ENCODE assay signal across 8 mouse cellular contexts in genomic region chr17:37270058-37270701, GRCm38 (mm10). TPM values are rescaled to one million over a fixed set of nuclear protein-coding genes. Genes with fewer than 3 reads are reported as not detected.
DNase-seq lines count a peak whose midpoint lies in the region; ATAC-seq and TF ChIP-seq lines count a peak whose summit lies in the region.

Gene H2-M3, plus strand, starts transcription at chr17:37270220.

- H3K27me3 ChIP-seq in CH12.LX (replicated peaks) = no peaks in the 10 kb centered on the region
- H3K27me3 ChIP-seq in forebrain, embryonic 12.5 days = peaks cover 8% of the 10 kb centered on the region; the same call in 1 of the 2 replicates
- no peaks in the 10 kb centered on the region for H3K27me3 ChIP-seq in heart, postnatal 0 days (ENCODE audit: control insufficient read depth, insufficient read depth, low read length)
- no peaks in the 10 kb centered on the region for H3K27me3 ChIP-seq in liver, embryonic 16.5 days (ENCODE audit: control insufficient read depth, insufficient read depth, low read depth, low read length)
- peaks cover 6% of the 10 kb centered on the region; the same call in 1 of the 2 replicates for H3K27me3 ChIP-seq in neural tube, embryonic 13.5 days
- H3K27me3 ChIP-seq in testis, adult 2 months (ENCODE audit: control insufficient read depth, insufficient read depth, low read length) = no peaks in the 10 kb centered on the region

- dilution Hi-C loops in CH12.LX (cut with MboI; ENCODE audit: extremely low pct_ligation_motif_present, extremely low pct_unique_long_range_greater_than_20kb, low sequenced_read_pairs) = no loop called here

- 6% methylated on average over 26 of the region's 26 CpGs for WGBS in forebrain, embryonic 12.5 days
- 3% methylated on average over 26 of the region's 26 CpGs for WGBS in heart, postnatal 0 days
- WGBS in liver, embryonic 16.5 days (ENCODE audit: insufficient replicate concordance) = under 1% methylated on average over 26 of the region's 26 CpGs
- 5% methylated on average over 26 of the region's 26 CpGs for WGBS in neural tube, embryonic 13.5 days

- in situ Hi-C loops in CH12.LX (cut with MboI; ENCODE audit: low pct_ligation_motif_present, low pct_unique_long_range_greater_than_20kb, low sequenced_read_pairs) = no loop called here

- peak; percentile 95 for DNase-seq in CH12.LX (ENCODE audit: extremely low read depth)
- peak; percentile 76 for DNase-seq in c-Kit-positive CD71-positive TER-119-positive erythroid progenitor cells, embryonic 14.5 days (ENCODE audit: low spot score)
- peak; percentile 68 for DNase-seq in heart, postnatal 0 days (ENCODE audit: low spot score)
- peak; percentile 89 for DNase-seq in kidney, postnatal 4 days

- H3K4me1 ChIP-seq in CH12.LX (ENCODE audit: control insufficient read depth in 1 of 2, insufficient read depth in 2 of 2) = peaks cover 6 to 38% of the 10 kb centered on the region in 2 experiments
- no peaks in the 10 kb centered on the region for H3K4me1 ChIP-seq in forebrain, embryonic 12.5 days
- 0 out of 2 replicates have a peak, but pooled peaks cover 3% of the 10 kb centered on the region for H3K4me1 ChIP-seq in heart, postnatal 0 days (ENCODE audit: control insufficient read depth, insufficient read depth)
- H3K4me1 ChIP-seq in liver, embryonic 16.5 days (ENCODE audit: control insufficient read depth, low read depth, low read length) = no peaks in the 10 kb centered on the region; the same call in 1 of the 2 replicates
- peaks cover 6% of the 10 kb centered on the region for H3K4me1 ChIP-seq in neural tube, embryonic 13.5 days (replicated peaks)
- H3K4me1 ChIP-seq in testis, adult 2 months (ENCODE audit: control insufficient read depth, insufficient read depth, low read length) = peaks cover 3% of the 10 kb centered on the region

- H3K9ac ChIP-seq in CH12.LX (ENCODE audit: insufficient read depth, low read depth) = peak within 1 kb of the TSS; percentile 82
- H3K9ac ChIP-seq in forebrain, embryonic 12.5 days = peak within 1 kb of the TSS; percentile 38; the same call in 1 of the 2 replicates
- H3K9ac ChIP-seq in heart, postnatal 0 days (replicated peaks; ENCODE audit: low read depth, low read length) = peak within 1 kb of the TSS; percentile 44
- H3K9ac ChIP-seq in liver, embryonic 16.5 days (ENCODE audit: low read depth, low read length) = peak within 1 kb of the TSS; percentile 41
- H3K9ac ChIP-seq in neural tube, embryonic 13.5 days = peak within 1 kb of the TSS; percentile 61

- TF ChIP-seq RAD21 in CH12.LX (IDR thresholded peaks at IDR 0.05; ENCODE audit: low read depth, low read length) = no peak

- H3K79me2 ChIP-seq in CH12.LX (replicated peaks; ENCODE audit: control insufficient read depth, extremely low read depth, insufficient read depth, poor library complexity, severe bottlenecking) = peaks cover 27% of the 10 kb centered on the region

- ATAC-seq in forebrain, embryonic 12.5 days (ENCODE audit: low FRiP score) = peak; percentile 97
- ATAC-seq in heart, postnatal 0 days (ENCODE audit: insufficient read depth, low read depth) = peak; percentile 90
- peak; percentile 80 for ATAC-seq in liver, embryonic 16.5 days (ENCODE audit: low read depth)
- peak; percentile 98 for ATAC-seq in neural tube, embryonic 13.5 days (ENCODE audit: low read depth)

- H3K4me3 ChIP-seq in CH12.LX (replicated peaks in 1 of 3; ENCODE audit: low read depth in 2 of 3, low read length in 2 of 3, poor library complexity in 1 of 3) = peak within 1 kb of the TSS; percentile 76 to 90 (median 80)
- H3K4me3 ChIP-seq in forebrain, embryonic 12.5 days (replicated peaks) = peak within 1 kb of the TSS; percentile 46
- H3K4me3 ChIP-seq in heart, postnatal 0 days (ENCODE audit: low read depth, low read length) = peak within 1 kb of the TSS; percentile 69
- H3K4me3 ChIP-seq in liver, embryonic 16.5 days (ENCODE audit: low read depth, low read length) = peak within 1 kb of the TSS; percentile 67
- peak within 1 kb of the TSS; percentile 47 for H3K4me3 ChIP-seq in neural tube, embryonic 13.5 days
- peak within 1 kb of the TSS; percentile 95 for H3K4me3 ChIP-seq in testis, adult 2 months (ENCODE audit: control insufficient read depth, low read depth, low read length)

- no peak for TF ChIP-seq CTCF in CH12.LX (conservative IDR thresholded peaks at IDR 0.05 in 1 of 2, IDR thresholded peaks at IDR 0.05 in 1 of 2; ENCODE audit: low read depth in 2 of 2, low read length in 2 of 2)
- TF ChIP-seq CTCF in heart, postnatal 0 days (IDR thresholded peaks at IDR 0.05; ENCODE audit: low read depth) = no peak
- TF ChIP-seq CTCF in testis, adult 2 months (IDR thresholded peaks at IDR 0.05; ENCODE audit: control insufficient read depth, insufficient read depth, insufficient replicate concordance, low read depth, low read length) = no peak

- H3K27ac ChIP-seq in CH12.LX (ENCODE audit: insufficient read depth, low read depth) = peak within 1 kb of the TSS; percentile 86
- no peak within 1 kb of the TSS for H3K27ac ChIP-seq in forebrain, embryonic 12.5 days
- H3K27ac ChIP-seq in heart, postnatal 0 days (ENCODE audit: low read depth) = no peak within 1 kb of the TSS
- no peak within 1 kb of the TSS for H3K27ac ChIP-seq in liver, embryonic 16.5 days (ENCODE audit: low read length)
- H3K27ac ChIP-seq in neural tube, embryonic 13.5 days (replicated peaks) = no peak within 1 kb of the TSS
- no peak within 1 kb of the TSS; the same call in 1 of the 2 replicates for H3K27ac ChIP-seq in testis, adult 2 months (ENCODE audit: control insufficient read depth, insufficient read depth, low read depth, low read length)

- peak; percentile 65; the same call in 1 of the 2 replicates for TF ChIP-seq EP300 in CH12.LX (IDR thresholded peaks at IDR 0.05; ENCODE audit: low read length)
- TF ChIP-seq EP300 in heart, postnatal 0 days (IDR thresholded peaks at IDR 0.05; ENCODE audit: low read depth) = no peak

- peak; percentile 50 for TF ChIP-seq POLR2A in CH12.LX (IDR thresholded peaks at IDR 0.05; ENCODE audit: low read depth, low read length)
- TF ChIP-seq POLR2A in testis, adult 2 months (IDR thresholded peaks at IDR 0.05; ENCODE audit: control insufficient read depth, low read depth, low read length) = no peak

- H3K4me2 ChIP-seq in CH12.LX (ENCODE audit: insufficient read depth, low read depth, poor library complexity, severe bottlenecking) = peak within 1 kb of the TSS; percentile 60
- peak within 1 kb of the TSS; percentile 81 for H3K4me2 ChIP-seq in forebrain, embryonic 12.5 days
- H3K4me2 ChIP-seq in heart, postnatal 0 days (ENCODE audit: low read depth, low read length) = peak within 1 kb of the TSS; percentile 97
- H3K4me2 ChIP-seq in liver, embryonic 16.5 days (ENCODE audit: low read depth, low read length) = peak within 1 kb of the TSS; percentile 78
- peak within 1 kb of the TSS; percentile 80 for H3K4me2 ChIP-seq in neural tube, embryonic 13.5 days

- no peaks in the 10 kb centered on the region for H3K9me3 ChIP-seq in CH12.LX (replicated peaks; ENCODE audit: low read length)
- no peaks in the 10 kb centered on the region for H3K9me3 ChIP-seq in forebrain, embryonic 12.5 days
- H3K9me3 ChIP-seq in heart, postnatal 0 days (replicated peaks; ENCODE audit: control insufficient read depth, low read length) = no peaks in the 10 kb centered on the region
- no peaks in the 10 kb centered on the region for H3K9me3 ChIP-seq in liver, embryonic 16.5 days (replicated peaks; ENCODE audit: control insufficient read depth, low read length)
- H3K9me3 ChIP-seq in neural tube, embryonic 13.5 days = no peaks in the 10 kb centered on the region

- H3K36me3 ChIP-seq in CH12.LX (replicated peaks in 1 of 2; ENCODE audit: control insufficient read depth in 1 of 2, insufficient read depth in 1 of 2, low read length in 1 of 2) = peaks cover 21 to 38% of the 10 kb centered on the region in 2 experiments
- no peaks in the 10 kb centered on the region for H3K36me3 ChIP-seq in forebrain, embryonic 12.5 days (replicated peaks)
- H3K36me3 ChIP-seq in heart, postnatal 0 days (replicated peaks; ENCODE audit: control insufficient read depth, insufficient read depth, low read length) = no peaks in the 10 kb centered on the region
- H3K36me3 ChIP-seq in liver, embryonic 16.5 days (ENCODE audit: control insufficient read depth, insufficient read depth) = no peaks in the 10 kb centered on the region
- H3K36me3 ChIP-seq in neural tube, embryonic 13.5 days = no peaks in the 10 kb centered on the region
- H3K36me3 ChIP-seq in testis, adult 2 months (ENCODE audit: control insufficient read depth, insufficient read depth, low read length) = no peaks in the 10 kb centered on the region

TF ChIP-seq in CH12.LX, 34 proteins besides CTCF, POLR2A, EP300 and RAD21 (continues in another document):
- TF ChIP-seq RCOR1 (conservative IDR thresholded peaks at IDR 0.05; ENCODE audit: low read depth, low read length) (0 out of 2 replicates have a peak, but pooled peaks have one; percentile 43), USF2 (conservative IDR thresholded peaks at IDR 0.05; ENCODE audit: low read depth, low read length) (no peak), ZC3H11A (IDR thresholded peaks at IDR 0.05; ENCODE audit: low read depth, low read length) (no peak), TCF12 (IDR thresholded peaks at IDR 0.05; ENCODE audit: low read depth, low read length) (peak; percentile 59; the same call in 1 of the 2 replicates), CHD2 (IDR thresholded peaks at IDR 0.05; ENCODE audit: low read length) (peak; percentile 98), ZMIZ1 (IDR thresholded peaks at IDR 0.05; ENCODE audit: low read depth, low read length) (0 out of 2 replicates have a peak, but pooled peaks have one; percentile 25), CHD1 (IDR thresholded peaks at IDR 0.05; ENCODE audit: low read depth, low read length) (no peak; the same call in 1 of the 2 replicates), NRF1 (IDR thresholded peaks at IDR 0.05; ENCODE audit: low read depth, low read length) (no peak), HCFC1 (IDR thresholded peaks at IDR 0.05; ENCODE audit: low read depth, low read length) (peak; percentile 21; the same call in 1 of the 2 replicates), E2F4 (IDR thresholded peaks at IDR 0.05; ENCODE audit: insufficient replicate concordance, low read depth, low read length) (no peak), IRF4 (IDR thresholded peaks at IDR 0.05; ENCODE audit: low read depth, low read length) (peak; percentile 95), MYC (IDR thresholded peaks at IDR 0.05; ENCODE audit: low read depth, low read length) (no peak; the same call in none of the 2 replicates)

RNA-seq across cellular contexts. Expression of gene H2-M3, which starts in this region (rescaled TPM):
- 72.2 and 88.6 TPM in 2 replicates for total RNA-seq in CH12.LX (2012; rRNA removed)
- total RNA-seq in CH12.LX (2014; rRNA removed) = 71.7 and 72.8 TPM in 2 replicates
- polyA plus RNA-seq in CH12.LX (2012; ENCODE audit: insufficient read length, low read depth) = 46.1 and 49.0 TPM in 2 replicates
- 1.00 and 1.5 TPM in 2 replicates for polyA plus RNA-seq in forebrain, embryonic 12.5 days (2016; fragmentation: Nextera tagmentation; extraction: Ambion mirVana)
- 0.42 and 0.43 TPM in 2 replicates for total RNA-seq in heart, postnatal 0 days (2014; rRNA removed; ENCODE audit: low replicate concordance)
- polyA plus RNA-seq in heart, postnatal 0 days (2015; fragmentation: Nextera tagmentation; extraction: Ambion mirVana) = 2.6 and 2.9 TPM in 2 replicates
- polyA plus RNA-seq in liver, embryonic 16.5 days (2015; fragmentation: Nextera tagmentation; extraction: Ambion mirVana) = 2.2 and 2.6 TPM in 2 replicates
- polyA plus RNA-seq in neural tube, embryonic 13.5 days (2015; fragmentation: Nextera tagmentation; extraction: Ambion mirVana) = 1.1 and 1.2 TPM in 2 replicates
- 0.75 and 0.98 TPM in 2 replicates for polyA plus RNA-seq in testis, adult 2 months (2012; rRNA removed)

Comparison
In these comparisons a context has a peak if more than half of its experiments do, and no peak if none do; other contexts are left out.
1. RNA of gene H2-M3 (total RNA-seq): 71.7 to 88.6 TPM in CH12.LX; 0.42 to 0.43 TPM in heart, postnatal 0 days; every median in the first group is over 10 times any median in the second.
2. RNA of gene H2-M3 (polyA plus RNA-seq): 46.1 to 49.0 TPM in CH12.LX; 2.6 to 2.9 TPM in heart, postnatal 0 days, 2.2 to 2.6 TPM in liver, embryonic 16.5 days, 1.1 to 1.2 TPM in neural tube, embryonic 13.5 days, 1.00 to 1.5 TPM in forebrain, embryonic 12.5 days and 0.75 to 0.98 TPM in testis, adult 2 months; every median in the first group is over 10 times any median in the second.
3. Peak in every context shown above with its lines, with median percentiles within 50 percentile points of each other: DNase-seq, H3K4me2 ChIP-seq, H3K4me3 ChIP-seq, H3K9ac ChIP-seq and ATAC-seq.